Mouse (Mus musculus) ES-Bruce4 (cell line): ENCODE measurements around the gene Znrf3.

ENCODE experiments used
- CTCF ChIP-seq: IDR thresholded peaks from one replicate; pipeline ENCODE4 v1.8.1; 2011; ENCODE audit warnings: low read depth, low read length
- EP300 ChIP-seq: IDR thresholded peaks from 2 replicates; pipeline ENCODE4 v1.6.1; 2011; ENCODE audit warnings: low read depth, low read length; ENCODE audit not compliant: insufficient read depth

DNA sequence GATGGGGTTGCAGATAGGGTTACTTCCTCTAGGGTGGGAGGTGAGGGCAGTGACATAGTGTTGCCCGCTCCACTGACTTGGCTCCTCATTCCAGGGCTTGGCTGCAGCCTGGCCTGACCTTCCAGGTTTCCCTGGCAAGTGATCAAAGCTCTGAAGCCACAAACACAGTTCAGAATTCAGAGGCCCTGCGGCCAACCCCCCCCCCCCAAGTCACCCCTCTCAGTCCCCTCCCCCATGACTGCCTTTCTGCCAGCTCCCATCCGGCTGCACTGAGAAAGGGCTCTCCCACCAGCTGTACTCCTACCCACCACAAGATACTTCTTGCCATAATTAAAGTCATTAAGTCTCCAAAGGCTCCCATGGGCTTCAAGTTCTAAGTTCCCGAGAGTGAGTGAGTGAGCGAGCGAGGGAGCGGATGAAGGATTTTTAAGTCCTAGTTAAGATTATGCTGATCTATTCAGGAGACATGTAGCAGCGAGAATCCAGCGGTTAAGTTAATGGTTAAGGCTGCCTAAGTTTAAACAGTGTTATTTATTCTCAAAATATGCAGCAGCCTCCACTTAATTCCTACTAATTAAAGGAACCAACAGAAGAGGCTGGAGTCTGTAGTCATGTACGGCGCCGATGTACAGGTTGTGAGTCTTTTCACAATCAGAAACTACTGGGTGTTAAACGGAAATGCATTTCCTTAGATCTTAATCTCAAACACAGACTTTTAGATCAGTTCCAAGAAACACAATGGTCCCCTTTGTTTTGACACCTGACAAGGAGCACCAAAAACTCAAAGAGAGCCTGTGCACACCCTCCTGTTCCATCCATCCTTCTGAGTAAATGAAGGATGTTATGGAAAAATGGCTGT is 147.3 kb downstream of the Znrf3 start:
- no peak for TF ChIP-seq EP300
- TF ChIP-seq CTCF = no peak
